Mouse (Mus musculus) ZHBTc4 (cell line): ENCODE measurements at regions not wholly inside any gene's neighbourhood (a gene's known extent, or its start where the extent isn't known, plus 50 kb on each side); places are given as distances from the start of the nearest gene placed in this dataset.

ENCODE experiments used
- DNase-seq: peaks from one replicate; pipeline ENCODE4 v3.0.0-alpha.2; 2011; ENCODE audit warnings: low read depth, low spot score

- peak; percentile 74 for DNase-seq
These were observed 574.4 kb downstream of the Cypt12 start for GRCm38 (mm10) chr3:18522562-18522961.

- DNase-seq: no peak
These were observed 575.8 kb downstream of the Cypt12 start for GRCm38 (mm10) chr3:18524011-18524410.

GRCm38 (mm10) chr3:18557201-18557600 lies 609.0 kb downstream of the Cypt12 start:
- DNase-seq: peak; percentile 44

GRCm38 (mm10) chr3:18560282-18560785 lies 612.1 kb downstream of the Cypt12 start:
- DNase-seq: no peak

GRCm38 (mm10) chr3:18580911-18581626 lies 632.9 kb downstream of the Cypt12 start:
- peak; percentile 63 for DNase-seq

GRCm38 (mm10) chr3:18620608-18621007 lies 672.4 kb downstream of the Cypt12 start:
- DNase-seq: peak; percentile 88

- DNase-seq: peak; percentile 97
These were observed 675.7 kb downstream of the Cypt12 start for GRCm38 (mm10) chr3:18623831-18624304.

GRCm38 (mm10) chr3:18624381-18625145 lies 676.4 kb downstream of the Cypt12 start:
- peak; percentile 64 for DNase-seq

GRCm38 (mm10) chr3:18625395-18626328 lies 677.5 kb downstream of the Cypt12 start:
- peak; percentile 38 for DNase-seq

GRCm38 (mm10) chr3:18626375-18626774 lies 678.2 kb downstream of the Cypt12 start:
- no peak for DNase-seq

GRCm38 (mm10) chr3:18626820-18627219 lies 678.6 kb downstream of the Cypt12 start:
- DNase-seq: no peak

- DNase-seq: no peak
These were observed 681.0 kb downstream of the Cypt12 start for GRCm38 (mm10) chr3:18629233-18629632.

- no peak for DNase-seq
These were observed 683.4 kb downstream of the Cypt12 start for GRCm38 (mm10) chr3:18631601-18632000.

- DNase-seq: no peak
These were observed 686.6 kb downstream of the Cypt12 start for GRCm38 (mm10) chr3:18634855-18635254.

- no peak for DNase-seq
These were observed 689.3 kb downstream of the Cypt12 start for GRCm38 (mm10) chr3:18637553-18637952.

- DNase-seq: no peak
These were observed 692.1 kb downstream of the Cypt12 start for GRCm38 (mm10) chr3:18640286-18640685.

- DNase-seq: no peak
These were observed 693.5 kb downstream of the Cypt12 start for GRCm38 (mm10) chr3:18641688-18642087.

- no peak for DNase-seq
These were observed 695.3 kb downstream of the Cypt12 start for GRCm38 (mm10) chr3:18643408-18644035.

- peak; percentile 43 for DNase-seq
These were observed 697.3 kb downstream of the Cypt12 start for GRCm38 (mm10) chr3:18645481-18645880.

GRCm38 (mm10) chr3:18645927-18646326 lies 697.7 kb downstream of the Cypt12 start:
- DNase-seq: peak; percentile 49

- no peak for DNase-seq
These were observed 705.3 kb downstream of the Cypt12 start for GRCm38 (mm10) chr3:18653557-18653956.
